Mouse (Mus musculus) heart, adult 2 months (tissue): ENCODE results near the gene Mcam. TPM values are rescaled to one million over a fixed set of nuclear protein-coding genes. Genes with fewer than 3 reads are reported as not detected.
A peak's percentile ranks its signal among the peaks of the same experiment; 100 is the strongest.

Experiments
- DNase-seq, 2 experiments: peaks; one replicate each; pipeline ENCODE4 v3.0.0; 2021
- H3K27ac ChIP-seq: fragments of 200-600 bp; 2 replicates; pipeline ENCODE4 v1.8.1; 2022
- H3K27me3 ChIP-seq: fragments of 200-500 bp; 2 replicates; pipeline ENCODE4 v1.6.1; 2012; ENCODE audit warnings: mild to moderate bottlenecking, low read length, inconsistent platforms, mixed read lengths; ENCODE audit not compliant: control insufficient read depth, insufficient read depth
- H3K36me3 ChIP-seq: fragments of 200-500 bp; 2 replicates; pipeline ENCODE4 v1.6.1; 2012; ENCODE audit warnings: low read length, inconsistent platforms; ENCODE audit not compliant: control insufficient read depth, insufficient read depth
- H3K4me1 ChIP-seq: fragments of 200-500 bp; 2 replicates; pipeline ENCODE4 v1.6.1; 2011; ENCODE audit warnings: low read length; ENCODE audit not compliant: control insufficient read depth, insufficient read depth
- H3K4me3 ChIP-seq: fragments of 200-600 bp; 2 replicates; pipeline ENCODE4 v1.8.1; 2022
- H3K79me2 ChIP-seq: fragments of 200-500 bp; replicated peaks from 2 replicates; pipeline ENCODE4 v1.6.1; 2012; ENCODE audit warnings: mild to moderate bottlenecking, inconsistent platforms, low read length, moderate library complexity, mixed read lengths; ENCODE audit not compliant: control insufficient read depth, insufficient read depth
- H3K9ac ChIP-seq: fragments of 200-500 bp; 2 replicates; pipeline ENCODE4 v1.6.1; 2012; ENCODE audit warnings: low read depth, mild to moderate bottlenecking, control low read depth, inconsistent platforms, low read length, mixed read lengths
- CTCF ChIP-seq: fragments of 200-600 bp; IDR thresholded peaks from 2 replicates; pipeline ENCODE4 v1.8.1; 2022; ENCODE audit warnings: antibody characterized with exemption, mild to moderate bottlenecking, moderate library complexity
- EP300 ChIP-seq: fragments of 200-500 bp; IDR thresholded peaks from 2 replicates; pipeline ENCODE4 v1.6.1; 2011; ENCODE audit warnings: low read depth, low read length, control low read depth; ENCODE audit not compliant: insufficient read depth
- POLR2A ChIP-seq: fragments of 200-500 bp; IDR thresholded peaks from 2 replicates; pipeline ENCODE4 v1.6.1; 2011; ENCODE audit warnings: mild to moderate bottlenecking, low read depth, low read length, control low read depth; ENCODE audit not compliant: insufficient read depth
- WGBS: fragments of 180-500 bp; shearing (Covaris S2); methylation state at CpG from one replicate; pipeline ENCODE4 v1.1.7; 2018; 5-methylcytosine and 5-hydroxymethylcytosine counted together
- intact Hi-C: fragments of 180-260 bp; cut with DNase I; formaldehyde crosslinking; loops from one replicate; pipeline ENCODE4 v1.15.1; 2025
- polyA plus RNA-seq: library from polyadenylated mRNA; depleted of rRNA; stranded (reverse); fragments of >200 nt; gene quantifications from 2 replicates; pipeline ENCODE4 v1.2.3, GENCODE M21; 2012
- total RNA-seq, 2 experiments: library from RNA; stranded (reverse); gene quantifications; 2 replicates each; pipeline ENCODE4 v1.2.3; 2021

The Mcam gene
- total and polyA plus RNA-seq, 3 experiments: 31.6 to 49.8 (median 32.5) TPM

GRCm38 (mm10) chr9:44144023-44144717, 9.9 kb downstream of the Mcam start:
- no peak overlapping the region for H3K27ac ChIP-seq
- no peak overlapping the region for H3K4me3 ChIP-seq
- H3K36me3 ChIP-seq: peaks cover 11% of the 10 kb centered on the region

GRCm38 (mm10) chr9:44144718-44145060, 10.4 kb downstream of the Mcam start:
- peaks cover 11% of the 10 kb centered on the region for H3K36me3 ChIP-seq
- no peak overlapping the region for H3K4me3 ChIP-seq
- peaks cover 5% of the 10 kb centered on the region for H3K4me1 ChIP-seq
- no peaks in the 10 kb centered on the region for H3K79me2 ChIP-seq
- TF ChIP-seq EP300 (no peak), POLR2A (no peak), CTCF (no peak)
- no peaks in the 10 kb centered on the region for H3K27me3 ChIP-seq
- H3K9ac ChIP-seq: no peak overlapping the region
- intact Hi-C loops: no loop called here
- H3K27ac ChIP-seq: no peak overlapping the region
- no peak for DNase-seq

More at GRCm38 (mm10) chr9:44144023-44144717, 9.9 kb downstream of the Mcam start:
- DNase-seq: peak in 1 of 2 experiments; percentile 46
- H3K27me3 ChIP-seq: no peaks in the 10 kb centered on the region
- no peaks in the 10 kb centered on the region for H3K79me2 ChIP-seq
- intact Hi-C loops: no loop called here
- 35% methylated on average over 7 of the region's 8 CpGs for WGBS
- H3K4me1 ChIP-seq: peaks cover 5% of the 10 kb centered on the region
- H3K9ac ChIP-seq: no peak overlapping the region
- TF ChIP-seq CTCF: peak; percentile 38
- TF ChIP-seq EP300: no peak

- 11% methylated on average over 3 of the region's 3 CpGs for WGBS
- intact Hi-C loops: loop anchor here (2.0 kb wide), 1 partner anchor 20 kb away; no protein-coding TSS in a partner anchor
- DNase-seq: no peak
- no peaks in the 10 kb centered on the region for H3K79me2 ChIP-seq
- TF ChIP-seq POLR2A: no peak
- TF ChIP-seq CTCF: peak; percentile 80
- no peaks in the 10 kb centered on the region for H3K27me3 ChIP-seq
- no peak overlapping the region for H3K4me3 ChIP-seq
- peaks cover 5% of the 10 kb centered on the region for H3K4me1 ChIP-seq
- H3K9ac ChIP-seq: no peak overlapping the region
- no peak overlapping the region for H3K27ac ChIP-seq
- peaks cover 15% of the 10 kb centered on the region for H3K36me3 ChIP-seq
Measured at GRCm38 (mm10) chr9:44147290-44147689, 13.0 kb downstream of the Mcam start.

GRCm38 (mm10) chr9:44159886-44160285, 25.6 kb downstream of the Mcam start:
- H3K27me3 ChIP-seq: no peaks in the 10 kb centered on the region
- H3K9ac ChIP-seq: no peak overlapping the region
- no peaks in the 10 kb centered on the region for H3K4me1 ChIP-seq
- DNase-seq: no peak
- H3K27ac ChIP-seq: no peak overlapping the region
- H3K79me2 ChIP-seq: no peaks in the 10 kb centered on the region
- TF ChIP-seq CTCF (no peak), POLR2A (no peak), EP300 (0 out of 2 replicates have a peak, but pooled peaks have one; percentile 16)
- 69% methylated on average over 3 of the region's 3 CpGs for WGBS
- no peak overlapping the region for H3K4me3 ChIP-seq
- H3K36me3 ChIP-seq: no peaks in the 10 kb centered on the region; the same call in 1 of the 2 replicates
- intact Hi-C loops: no loop called here

GRCm38 (mm10) chr9:44168931-44169330, 34.7 kb downstream of the Mcam start:
- TF ChIP-seq EP300 (no peak), CTCF (no peak), POLR2A (no peak)

GRCm38 (mm10) chr9:44170691-44171151, 36.5 kb downstream of the Mcam start:
- Histone ChIP-seq H3K36me3 (peaks cover 14% of the 10 kb centered on the region; the same call in 1 of the 2 replicates), H3K27ac (peak overlapping the region; percentile 54), H3K4me1 (peaks cover 12% of the 10 kb centered on the region), H3K79me2 (no peaks in the 10 kb centered on the region), H3K4me3 (no peak overlapping the region), H3K27me3 (no peaks in the 10 kb centered on the region), H3K9ac (peak overlapping the region; percentile 15; the same call in 1 of the 2 replicates)
- intact Hi-C loops: loop anchor here (2.0 kb wide), 1 partner anchor 62 kb away; no protein-coding TSS in a partner anchor
- peak; percentile 46 to 58 for DNase-seq
- WGBS: 43% methylated on average over 3 of the region's 3 CpGs
- TF ChIP-seq CTCF: no peak
- TF ChIP-seq POLR2A: no peak
- peak; percentile 83 for TF ChIP-seq EP300

More at GRCm38 (mm10) chr9:44168931-44169330, 34.7 kb downstream of the Mcam start:
- no peaks in the 10 kb centered on the region for H3K79me2 ChIP-seq
- intact Hi-C loops: no loop called here
- H3K9ac ChIP-seq: no peak overlapping the region
- H3K27me3 ChIP-seq: no peaks in the 10 kb centered on the region
- whole genome bisulfite sequencing: 47% methylated on average over 5 of the region's 5 CpGs
- H3K4me3 ChIP-seq: no peak overlapping the region
- DNase-seq: no peak
- H3K4me1 ChIP-seq: peaks cover 10% of the 10 kb centered on the region
- peaks cover 12% of the 10 kb centered on the region; the same call in 1 of the 2 replicates for H3K36me3 ChIP-seq
- H3K27ac ChIP-seq: no peak overlapping the region; the same call in 1 of the 2 replicates
